Mouse (Mus musculus) cerebellum, adult 2 months (tissue): ENCODE measurements around the gene Ldb2. TPM values are rescaled to one million over a fixed set of nuclear protein-coding genes. Genes with fewer than 3 reads are reported as not detected.

Source experiments
- DNase-seq, 2 experiments: peaks; one replicate each; pipeline ENCODE4 v3.0.0; 2021
- H3K27ac ChIP-seq: fragments of 200-500 bp; 2 replicates; pipeline ENCODE4 v1.5.1; 2012; ENCODE audit warnings: low read length, control low read depth, inconsistent platforms; ENCODE audit not compliant: insufficient read depth
- H3K27me3 ChIP-seq: fragments of 200-500 bp; 2 replicates; pipeline ENCODE4 v1.6.1; 2012; ENCODE audit warnings: inconsistent platforms, mild to moderate bottlenecking, low read length, moderate library complexity; ENCODE audit not compliant: control insufficient read depth, insufficient read depth
- H3K4me1 ChIP-seq: fragments of 200-500 bp; 2 replicates; pipeline ENCODE4 v1.6.1; 2011; ENCODE audit warnings: low read length; ENCODE audit not compliant: control insufficient read depth, insufficient read depth
- H3K4me3 ChIP-seq: fragments of 200-500 bp; replicated peaks from 2 replicates; pipeline ENCODE3; 2011; ENCODE audit warnings: mild to moderate bottlenecking, low read depth, low read length, control low read depth; ENCODE audit not compliant: insufficient read depth
- CTCF ChIP-seq: fragments of 200-500 bp; IDR thresholded peaks from 2 replicates; pipeline ENCODE4 v1.5.1; 2011; ENCODE audit warnings: low read depth, mild to moderate bottlenecking, control low read depth, low read length, moderate library complexity, borderline replicate concordance; ENCODE audit not compliant: insufficient read depth
- POLR2A ChIP-seq: fragments of 200-500 bp; IDR thresholded peaks from 2 replicates; pipeline ENCODE4 v1.6.1; 2011; ENCODE audit warnings: low read length, control low read depth, borderline replicate concordance; ENCODE audit not compliant: insufficient read depth
- WGBS: fragments of 180-500 bp; shearing (Covaris S2); methylation state at CpG from one replicate; pipeline ENCODE4 v1.1.7; 2018; 5-methylcytosine and 5-hydroxymethylcytosine counted together
- polyA plus RNA-seq: library from polyadenylated mRNA; depleted of rRNA; stranded (reverse); fragments of >200 nt; gene quantifications from 2 replicates; pipeline ENCODE4 v1.2.3, GENCODE M21; 2012

The Ldb2 gene
- polyA plus RNA-seq, 1 experiment: 12.6 TPM

GRCm38 (mm10) chr5:44713181-44713789 lies 86.2 kb downstream of the Ldb2 start:
- no peak overlapping the region for H3K4me3 ChIP-seq
- no peaks in the 10 kb centered on the region for H3K27me3 ChIP-seq
- TF ChIP-seq POLR2A (no peak), CTCF (no peak)
- H3K27ac ChIP-seq: no peak overlapping the region
- no peaks in the 10 kb centered on the region for H3K4me1 ChIP-seq
- 36% methylated on average over 5 of the region's 5 CpGs for WGBS
- DNase-seq: no peak

GRCm38 (mm10) chr5:44711211-44711610 lies 88.3 kb downstream of the Ldb2 start:
- 5% methylated on average over 5 of the region's 5 CpGs for WGBS
- Histone ChIP-seq H3K27me3 (no peaks in the 10 kb centered on the region; the same call in 1 of the 2 replicates), H3K4me1 (no peaks in the 10 kb centered on the region), H3K27ac (no peak overlapping the region), H3K4me3 (no peak overlapping the region)
- no peak for TF ChIP-seq CTCF
- TF ChIP-seq POLR2A: no peak
- no peak for DNase-seq

- DNase-seq: no peak
- no peaks in the 10 kb centered on the region; the same call in 1 of the 2 replicates for H3K27me3 ChIP-seq
- no peak overlapping the region for H3K4me3 ChIP-seq
- WGBS: 79% methylated on average over 4 of the region's 4 CpGs
- H3K27ac ChIP-seq: no peak overlapping the region
- no peak for TF ChIP-seq POLR2A
- TF ChIP-seq CTCF: no peak
- H3K4me1 ChIP-seq: no peaks in the 10 kb centered on the region
These were observed 89.2 kb downstream of the Ldb2 start for GRCm38 (mm10) chr5:44710132-44710871.

- Histone ChIP-seq H3K27ac (no peak overlapping the region), H3K4me3 (no peak overlapping the region), H3K4me1 (no peaks in the 10 kb centered on the region), H3K27me3 (no peaks in the 10 kb centered on the region; the same call in 1 of the 2 replicates)
- TF ChIP-seq CTCF (no peak), POLR2A (no peak)
- 93% methylated on average over 2 of the region's 2 CpGs for WGBS
- DNase-seq: no peak
These were observed 90.2 kb downstream of the Ldb2 start for GRCm38 (mm10) chr5:44709276-44709675.

- Histone ChIP-seq H3K27me3 (no peaks in the 10 kb centered on the region; the same call in 1 of the 2 replicates), H3K27ac (no peak overlapping the region), H3K4me3 (no peak overlapping the region), H3K4me1 (no peaks in the 10 kb centered on the region)
- 93% methylated on average over 3 of the region's 3 CpGs for WGBS
- no peak for DNase-seq
- TF ChIP-seq POLR2A: no peak
These were observed 91.5 kb downstream of the Ldb2 start for GRCm38 (mm10) chr5:44707946-44708345.

- Histone ChIP-seq H3K27me3 (no peaks in the 10 kb centered on the region; the same call in 1 of the 2 replicates), H3K27ac (no peak overlapping the region), H3K4me3 (no peak overlapping the region), H3K4me1 (no peaks in the 10 kb centered on the region)
- 56% methylated on average over 6 of the region's 6 CpGs for WGBS
- TF ChIP-seq CTCF (no peak), POLR2A (no peak)
- no peak for DNase-seq
These were observed 92.3 kb downstream of the Ldb2 start for GRCm38 (mm10) chr5:44706997-44707698.

- Histone ChIP-seq H3K4me3 (no peak overlapping the region), H3K27ac (no peak overlapping the region), H3K4me1 (no peaks in the 10 kb centered on the region), H3K27me3 (no peaks in the 10 kb centered on the region)
- TF ChIP-seq CTCF (no peak), POLR2A (no peak)
- WGBS: 23% methylated on average over 3 of the region's 3 CpGs
- peak in 1 of 2 experiments; percentile 7 for DNase-seq
These were observed 101.5 kb downstream of the Ldb2 start for GRCm38 (mm10) chr5:44697993-44698392.

GRCm38 (mm10) chr5:44696548-44696947 lies 102.9 kb downstream of the Ldb2 start:
- TF ChIP-seq CTCF: no peak
- no peak for TF ChIP-seq POLR2A
- no peak overlapping the region for H3K27ac ChIP-seq
- H3K4me1 ChIP-seq: no peaks in the 10 kb centered on the region
- H3K27me3 ChIP-seq: no peaks in the 10 kb centered on the region
- 70% methylated on average over 7 of the region's 7 CpGs for WGBS
- no peak overlapping the region for H3K4me3 ChIP-seq
- DNase-seq: no peak
